Mouse (Mus musculus): ENCODE data around the gene Fes.
"Not testable (repeated sequence)": the region's sequence is repeated elsewhere in the genome, so short reads cannot be mapped to it uniquely, and the experiment has no call there.

Fes gene

DNA sequence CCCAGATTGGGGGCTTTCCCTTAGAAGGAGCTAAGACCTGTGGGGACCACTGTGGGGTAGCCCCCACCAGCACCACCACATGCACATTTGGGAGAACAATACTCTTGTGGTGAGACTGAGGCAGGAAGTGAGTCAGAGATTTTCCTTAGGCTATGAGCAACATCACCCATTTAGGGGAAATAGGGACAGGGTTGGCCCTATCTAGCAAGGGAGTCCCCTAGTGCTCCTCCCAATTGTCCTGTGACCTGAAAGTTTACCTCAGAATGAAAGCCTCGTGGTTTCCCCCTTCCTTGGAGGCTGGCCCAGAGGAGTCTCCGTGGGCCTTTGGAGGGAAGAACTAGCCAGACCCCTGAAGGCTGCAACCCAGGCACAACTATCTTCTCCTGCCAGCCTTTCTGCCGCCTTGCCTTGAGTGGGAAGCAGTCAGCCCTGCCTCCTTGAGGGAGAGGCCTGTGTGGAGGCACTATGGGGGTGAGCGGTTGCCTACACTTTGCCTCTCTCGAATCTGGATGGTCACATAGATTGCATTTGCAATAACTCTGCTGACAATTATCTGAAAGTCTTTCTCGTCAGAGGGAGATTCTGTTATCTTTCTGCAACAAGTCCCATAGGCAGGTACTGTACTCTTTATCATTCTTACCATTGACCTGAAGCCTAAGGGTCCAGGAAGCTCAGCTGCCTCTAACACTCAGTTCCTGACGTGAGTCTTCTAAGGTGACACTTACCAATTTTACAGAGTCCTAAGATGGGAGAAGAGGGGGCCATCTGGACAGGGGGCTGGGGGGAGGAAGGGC lies 16.6 kb upstream of the Fes start:
- DNase-seq, result no peak

DNA sequence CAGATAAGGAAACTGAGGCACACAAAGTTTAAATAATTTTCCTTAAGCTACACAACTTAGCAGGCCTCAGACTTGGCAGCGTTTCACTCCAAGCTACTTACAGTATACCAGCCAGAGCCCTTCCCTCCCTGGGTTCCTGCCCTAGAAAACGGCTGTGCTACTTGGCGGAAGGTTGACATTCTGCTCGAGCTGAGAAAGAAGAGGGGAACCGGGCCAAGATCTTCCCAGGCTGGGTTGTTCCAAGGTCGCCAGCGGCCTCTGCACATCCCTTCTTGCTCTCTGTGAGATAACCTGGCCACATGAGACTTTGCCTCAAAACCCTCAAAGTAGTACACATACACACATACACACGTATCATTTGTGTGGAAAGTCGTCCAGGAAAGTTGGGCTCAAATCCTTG lies 15.8 kb upstream of the Fes start:
- peak; percentile 67 for DNase-seq

DNA sequence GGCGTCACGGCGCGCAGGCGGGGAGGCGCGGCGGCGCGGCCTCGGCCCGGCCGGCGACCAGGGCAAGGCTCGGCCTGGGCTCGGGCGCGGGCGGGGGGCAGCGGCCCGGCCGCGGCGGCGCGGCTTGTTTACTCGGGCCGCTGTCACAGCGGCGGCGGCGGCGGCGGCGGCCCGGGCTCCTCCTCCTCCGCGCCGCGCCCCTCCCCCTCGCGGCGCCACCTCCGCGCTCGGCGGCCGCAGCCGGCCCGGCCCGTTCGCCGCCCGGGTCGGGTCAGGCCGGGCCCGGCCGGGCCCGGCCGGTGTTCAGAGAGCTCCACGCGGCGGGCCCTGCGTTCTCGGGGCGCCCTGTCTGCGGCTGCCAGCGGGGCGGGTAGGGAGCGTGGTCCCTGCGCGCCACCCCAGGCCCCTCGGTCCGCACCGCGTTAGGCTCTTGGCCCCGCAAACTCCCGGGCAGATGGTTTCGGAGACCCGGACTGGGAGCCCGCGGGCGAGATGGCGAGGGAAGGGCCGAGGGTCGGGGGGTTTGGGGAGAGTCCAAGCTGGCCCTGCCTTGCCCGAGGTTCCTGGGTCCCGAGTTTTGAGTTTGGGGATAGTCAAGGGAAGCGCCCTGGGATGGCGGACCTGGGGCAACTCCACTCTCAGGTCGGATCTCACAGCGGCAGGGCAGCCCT lies 15.0 kb upstream of the Fes start:
- DNase-seq, result no peak

DNA sequence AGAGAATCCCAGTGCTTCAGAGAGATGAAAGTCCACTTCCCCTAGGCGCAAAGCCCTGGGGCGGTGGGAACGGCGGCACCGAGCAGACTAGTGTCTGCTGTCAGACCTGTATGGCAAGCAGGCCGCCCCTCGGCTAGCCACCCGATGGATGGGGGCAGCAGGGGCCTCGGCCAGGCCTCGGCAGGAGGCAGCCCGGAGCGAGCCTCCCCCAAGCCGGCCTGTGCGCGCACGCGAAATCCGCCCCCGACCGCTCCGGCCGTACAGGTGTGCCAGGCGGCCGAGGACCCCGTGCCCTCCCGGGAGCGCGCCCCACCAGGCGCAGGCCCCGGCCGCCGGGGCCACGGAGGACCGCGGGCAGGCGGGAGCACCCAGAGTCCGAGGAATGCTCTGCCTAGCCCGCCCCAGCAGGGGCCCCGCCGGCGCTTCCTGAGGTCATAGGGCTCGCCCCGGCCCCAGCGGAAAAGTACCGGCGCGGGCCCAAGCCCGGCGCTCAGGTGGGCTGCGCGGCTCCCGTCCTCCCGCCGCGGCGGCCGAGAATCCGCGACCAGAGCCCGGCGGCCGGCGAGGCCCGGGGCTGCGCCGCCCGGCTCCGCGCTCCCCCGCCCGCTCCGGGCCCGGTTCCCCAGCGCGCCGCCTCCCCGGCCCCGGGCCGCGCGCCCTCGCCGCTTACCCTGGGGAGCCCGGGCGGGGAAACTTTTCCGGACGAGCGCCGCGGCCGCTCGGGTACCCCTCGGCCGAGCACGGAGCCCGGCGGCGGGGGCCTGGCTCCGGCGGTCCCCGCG lies 14.3 kb upstream of the Fes start:
- DNase-seq, result no peak

DNA sequence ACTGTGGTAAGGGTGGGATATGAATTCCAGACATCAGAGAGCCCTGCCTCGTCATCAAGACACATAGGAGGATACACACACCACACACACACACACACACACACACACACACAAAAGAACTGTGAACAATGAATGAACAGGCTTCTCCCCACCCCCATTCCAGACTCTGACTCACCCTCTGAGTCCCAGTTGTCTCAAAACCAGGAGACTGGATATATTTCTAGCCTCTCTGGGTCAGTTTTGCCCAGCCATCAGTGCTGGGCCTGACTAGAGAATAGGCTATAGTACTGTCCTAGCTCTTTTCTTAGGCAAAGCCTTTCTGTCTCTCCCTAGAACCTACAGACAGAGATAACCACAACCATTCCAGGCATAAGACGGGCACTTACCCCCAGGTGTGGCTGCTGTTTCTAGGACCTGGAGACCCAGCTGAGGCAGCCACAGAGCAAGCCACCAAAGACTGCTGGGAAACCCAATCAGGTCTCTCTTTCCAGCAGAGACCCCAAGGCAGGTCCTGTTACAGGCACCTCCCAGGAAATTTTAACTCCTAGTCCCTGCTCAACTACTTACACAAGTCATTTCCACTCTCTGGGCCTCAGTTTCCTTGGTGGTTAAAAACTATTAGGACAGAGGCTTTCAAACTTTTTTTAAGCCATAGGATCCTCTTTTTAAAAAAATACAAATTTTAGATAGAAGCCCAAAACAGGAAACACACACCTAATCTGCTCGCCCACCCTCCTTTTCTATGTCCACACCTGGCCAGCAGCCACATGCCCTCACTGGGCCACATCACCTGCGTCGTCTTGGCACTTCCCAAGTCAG lies 13.5 kb upstream of the Fes start:
- no peak for DNase-seq

DNA sequence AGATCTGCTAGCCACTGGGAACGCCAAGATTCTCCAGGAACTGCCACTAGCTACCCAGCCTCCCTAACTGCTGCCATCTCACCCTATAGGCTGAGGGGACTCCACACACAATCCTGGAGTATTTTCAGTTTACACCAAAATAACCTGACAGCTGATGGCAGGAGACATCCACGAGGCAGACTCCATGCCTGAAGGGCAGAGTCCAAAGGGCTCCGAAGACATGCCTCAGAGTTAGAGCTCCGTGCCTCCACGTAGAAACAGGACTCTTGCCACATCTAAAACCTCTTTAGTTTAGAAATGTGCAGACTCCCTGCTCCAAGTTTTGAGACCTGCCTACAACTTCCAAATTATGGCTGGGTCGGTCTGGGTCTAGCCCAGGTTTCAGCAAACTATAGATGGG lies 12.8 kb upstream of the Fes start:
- DNase-seq, result no peak

DNA sequence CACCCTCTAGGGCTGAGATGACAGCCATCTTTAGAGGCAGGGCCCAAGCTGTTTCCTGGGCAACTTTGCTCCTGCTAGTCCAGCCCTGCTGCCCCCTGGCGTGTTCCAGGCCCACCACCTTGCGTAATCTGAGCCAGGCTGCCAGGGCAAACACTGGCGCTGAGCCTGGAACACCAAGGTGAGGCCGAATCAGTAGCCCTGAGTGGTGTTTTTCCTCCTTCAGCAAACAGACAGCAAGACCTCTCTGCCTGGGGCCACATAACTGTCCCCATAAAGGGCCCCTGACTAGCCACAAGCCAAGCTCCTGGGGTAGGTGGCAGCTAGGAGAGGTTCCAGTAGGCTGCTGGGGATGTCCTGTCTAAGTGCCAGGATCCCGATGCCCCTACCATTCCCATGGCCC lies 12.4 kb upstream of the Fes start:
- DNase-seq, result no peak

DNA sequence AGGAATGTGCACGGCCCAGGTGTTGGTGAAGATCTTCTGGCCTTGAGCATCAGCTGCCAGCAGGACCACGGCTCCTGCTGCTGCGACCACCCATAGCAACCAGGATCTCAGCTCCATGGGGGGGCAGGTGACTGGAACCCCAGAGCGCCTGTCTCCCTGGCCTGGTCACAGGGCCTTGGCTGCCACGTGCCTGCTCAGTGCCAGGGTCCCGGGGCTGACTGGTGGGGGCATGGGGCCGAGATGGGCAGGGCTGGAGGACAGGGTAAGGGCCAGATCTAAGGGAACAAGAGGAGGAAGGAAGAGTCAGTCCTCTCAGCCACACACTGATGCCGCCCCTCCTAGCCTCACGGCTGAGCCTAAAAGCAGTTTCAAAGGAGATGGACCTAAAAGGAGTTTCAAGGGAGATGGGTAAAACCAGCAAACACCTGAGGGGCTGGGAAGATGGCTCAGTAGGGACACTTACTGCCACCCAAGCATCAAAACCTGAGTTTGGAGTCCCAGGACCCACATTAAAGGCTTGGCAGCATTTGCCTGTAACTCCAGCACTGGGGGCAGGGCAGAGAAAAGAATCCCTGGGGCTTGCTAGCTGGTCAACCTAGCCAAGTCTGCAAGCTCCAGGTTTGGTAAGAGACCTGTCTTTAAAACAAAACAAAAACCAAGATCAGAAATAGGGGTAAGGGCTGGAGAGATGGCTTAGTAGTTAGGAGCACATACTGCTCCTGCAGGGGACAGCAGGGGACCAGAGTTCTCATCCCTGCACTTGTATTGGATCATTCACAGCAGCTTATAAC lies 11.1 kb upstream of the Fes start:
- no peak for DNase-seq

DNA sequence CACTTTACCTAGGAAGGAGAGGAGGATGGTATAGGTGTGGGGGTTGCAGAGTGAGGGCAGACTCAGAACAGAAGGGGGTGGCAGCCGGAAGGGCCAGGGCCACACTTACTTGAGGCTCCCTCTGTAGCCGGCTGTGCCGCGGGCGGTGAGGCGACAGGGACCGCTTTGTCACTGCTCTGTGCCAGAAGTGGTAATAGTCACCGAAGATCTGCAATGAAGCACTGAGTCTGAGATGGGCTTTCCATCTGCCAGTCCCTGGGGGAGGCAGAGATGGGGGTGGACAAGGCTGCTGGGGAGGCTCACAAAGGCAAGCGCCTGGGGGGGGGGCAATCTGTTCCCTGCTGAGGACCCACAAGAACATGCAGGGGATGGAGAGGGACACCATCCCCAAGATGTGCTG lies 10.2 kb upstream of the Fes start:
- DNase-seq, result peak; percentile 59

DNA sequence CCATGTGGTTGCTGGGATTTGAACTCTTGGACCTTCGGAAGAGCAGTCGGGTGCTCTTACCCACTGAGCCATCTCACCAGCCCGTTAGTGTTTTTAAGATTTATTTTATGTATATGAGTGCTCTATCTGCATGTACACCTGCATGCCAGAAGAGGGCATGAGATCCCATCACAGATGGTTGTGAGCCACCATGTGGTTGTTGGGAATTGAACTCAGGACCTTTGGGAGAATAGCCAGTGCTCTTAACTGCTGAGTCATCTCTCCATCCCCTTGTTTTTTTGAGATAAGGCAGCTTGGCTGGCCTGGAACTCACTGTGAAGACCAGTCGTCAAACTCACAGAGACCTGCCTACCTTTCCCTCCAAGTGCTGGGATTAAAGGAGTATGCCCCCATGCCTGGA lies 8.7 kb upstream of the Fes start:
- DNase-seq, result not testable (repeated sequence)

DNA sequence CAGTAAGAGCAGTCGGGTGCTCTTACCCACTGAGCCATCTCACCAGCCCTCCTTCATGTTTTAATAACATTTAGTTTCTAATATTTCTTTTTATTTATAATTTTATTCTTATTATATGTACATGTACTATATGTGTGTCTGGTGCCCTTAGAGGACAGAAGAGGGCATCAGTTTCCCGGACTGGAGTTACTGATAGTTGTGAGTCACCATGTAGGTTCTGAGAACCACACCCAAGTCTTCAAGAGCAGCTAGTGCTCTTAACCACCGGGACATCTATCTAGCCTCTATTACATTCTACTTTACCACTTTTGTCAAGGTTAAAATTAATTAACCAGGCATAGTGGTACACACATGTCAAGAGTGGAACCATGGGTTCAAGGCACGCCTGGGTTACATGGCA lies 6.9 kb upstream of the Fes start:
- DNase-seq, result no peak

DNA sequence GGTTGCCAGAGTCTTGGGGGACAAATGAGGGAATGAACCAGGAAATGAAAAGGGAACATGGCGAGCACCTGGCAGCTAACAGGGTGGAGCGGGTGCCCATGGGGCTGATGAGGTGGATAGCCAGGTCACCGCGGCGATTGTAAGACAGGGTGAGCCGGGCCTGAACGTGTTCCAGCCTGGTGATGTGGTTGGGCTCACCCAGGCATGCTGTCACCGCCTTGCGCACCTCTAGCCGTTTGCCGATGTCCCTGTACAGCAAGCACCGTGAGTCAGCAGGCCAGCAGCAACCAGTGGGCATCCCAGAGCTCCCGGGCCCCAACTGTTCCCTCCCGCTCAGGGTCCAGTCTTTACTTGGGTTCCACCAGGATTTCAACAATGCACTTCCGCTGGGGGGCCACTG lies 4.4 kb upstream of the Fes start:
- DNase-seq, result no peak

DNA sequence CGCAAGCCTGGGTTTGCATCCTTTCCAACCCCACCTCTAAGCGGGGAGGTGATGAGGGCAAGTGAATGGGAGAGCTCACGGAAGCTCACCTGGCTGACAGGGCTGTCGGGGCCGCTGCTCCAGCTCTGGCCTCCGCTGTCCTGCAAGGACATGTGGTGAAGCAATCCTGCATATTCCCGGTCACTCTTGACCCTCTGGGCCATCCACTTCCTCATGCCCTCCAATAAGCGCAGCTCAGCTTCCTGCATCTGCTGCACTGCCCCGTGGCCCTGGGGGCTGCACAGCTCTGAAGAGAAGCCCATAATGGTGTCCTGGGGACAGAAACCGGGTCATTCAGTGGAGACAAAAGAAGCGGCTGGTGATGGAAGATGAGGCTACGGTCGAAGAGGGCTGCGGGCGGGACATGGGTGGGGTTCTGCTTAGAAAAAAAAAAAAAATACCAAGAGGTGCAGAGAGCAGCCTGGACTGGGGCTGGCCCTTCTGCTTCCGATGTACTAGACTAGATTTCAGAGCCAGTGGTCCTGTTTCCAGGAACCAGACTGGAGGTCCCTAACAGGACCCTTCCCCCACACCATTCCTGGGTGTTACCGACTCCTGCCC lies 613 bp downstream of the Fes start:
- DNase-seq, result no peak

DNA sequence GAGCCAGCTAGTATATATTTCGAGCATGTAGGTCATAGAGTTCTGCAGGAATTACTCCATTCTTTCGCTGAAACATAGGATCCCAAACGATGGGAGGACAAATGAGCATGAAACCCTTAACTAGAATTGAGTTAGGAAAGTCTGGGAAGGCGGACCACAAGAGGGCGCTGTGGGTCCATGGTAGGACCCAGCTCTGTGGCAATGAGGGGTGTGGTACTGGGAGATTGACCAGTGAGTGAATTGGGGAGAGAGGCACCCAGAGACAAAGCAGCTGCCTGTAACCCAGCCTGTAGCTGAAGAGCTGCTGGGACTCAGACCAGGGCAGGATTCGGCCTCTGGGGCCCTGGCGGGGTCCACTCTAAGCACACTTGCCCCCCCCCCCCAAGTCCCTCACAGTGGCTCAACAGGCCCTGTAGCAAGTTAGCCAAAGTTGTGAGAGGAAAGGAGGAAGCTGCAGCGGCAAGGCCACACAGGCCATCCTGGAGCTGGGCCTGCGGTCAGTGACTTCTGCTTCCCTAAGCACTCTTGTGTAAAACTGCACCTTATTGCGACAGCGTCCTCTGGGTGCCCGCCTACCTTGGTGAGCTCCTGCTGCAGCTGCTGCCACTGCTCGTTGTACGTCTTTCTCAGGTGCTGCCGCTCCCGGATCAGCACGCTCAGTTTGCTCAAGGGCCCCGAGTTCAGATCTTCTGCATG lies 1.4 kb downstream of the Fes start:
- DNase-seq, result peak; percentile 87

DNA sequence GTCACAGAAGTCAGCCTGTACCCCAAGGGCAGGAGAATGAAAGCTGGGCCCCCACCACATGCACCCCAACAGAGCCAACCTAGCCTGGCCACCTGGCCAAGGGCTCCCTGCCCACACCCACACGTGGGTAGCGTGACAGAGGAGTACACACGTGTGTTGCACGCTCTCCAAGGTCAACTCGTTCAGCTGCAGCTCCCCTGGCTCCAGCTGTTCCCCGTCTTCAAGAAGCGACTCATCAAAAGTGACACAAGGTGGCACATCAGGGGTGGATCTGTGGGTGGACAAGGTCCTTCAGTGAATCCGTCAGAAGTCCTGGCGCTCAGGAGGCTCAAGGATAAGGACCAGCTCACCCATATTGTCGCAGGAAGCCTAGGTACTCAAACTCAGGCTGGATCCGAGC lies 4.8 kb downstream of the Fes start:
- no peak for DNase-seq

DNA sequence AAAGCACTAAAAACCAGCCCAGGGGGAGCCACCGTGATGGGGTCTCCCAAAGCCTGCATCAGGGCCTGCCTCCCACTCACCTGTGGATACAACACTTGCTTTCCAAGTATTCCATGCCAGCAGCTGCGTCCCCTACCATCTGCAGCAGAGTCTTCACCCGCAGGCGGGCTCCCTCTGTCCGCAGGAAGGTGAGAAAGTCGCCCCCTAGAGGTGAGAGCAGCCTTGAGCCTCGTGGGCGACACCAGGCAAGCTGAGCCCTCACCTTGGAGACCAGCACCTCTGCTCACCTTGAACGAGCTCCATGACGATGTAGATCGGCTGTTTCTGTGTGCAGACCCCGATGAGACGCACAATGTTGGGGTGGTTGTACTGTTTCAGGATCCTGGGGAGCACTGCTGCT lies 8.2 kb downstream of the Fes start:
- no peak for DNase-seq

DNA sequence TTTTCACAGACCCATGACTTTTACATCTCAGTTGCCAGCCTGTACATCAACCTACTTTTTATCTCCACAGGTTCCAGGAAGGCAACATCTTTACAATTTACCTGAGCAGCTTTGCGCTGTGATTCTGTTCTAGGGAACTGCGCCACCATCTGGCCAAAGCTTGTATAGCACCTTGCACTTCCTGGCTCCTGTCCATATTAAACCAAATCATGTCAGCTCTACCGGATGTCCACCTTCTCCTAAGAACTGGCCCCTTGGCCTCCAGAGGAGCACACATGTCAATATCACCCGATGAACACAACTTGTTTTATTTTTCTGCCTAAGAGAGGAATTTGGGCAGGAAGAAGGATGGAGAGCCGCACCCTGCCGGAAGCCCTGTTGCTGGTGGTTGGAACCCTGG lies 10.3 kb downstream of the Fes start:
- no peak for DNase-seq

DNA sequence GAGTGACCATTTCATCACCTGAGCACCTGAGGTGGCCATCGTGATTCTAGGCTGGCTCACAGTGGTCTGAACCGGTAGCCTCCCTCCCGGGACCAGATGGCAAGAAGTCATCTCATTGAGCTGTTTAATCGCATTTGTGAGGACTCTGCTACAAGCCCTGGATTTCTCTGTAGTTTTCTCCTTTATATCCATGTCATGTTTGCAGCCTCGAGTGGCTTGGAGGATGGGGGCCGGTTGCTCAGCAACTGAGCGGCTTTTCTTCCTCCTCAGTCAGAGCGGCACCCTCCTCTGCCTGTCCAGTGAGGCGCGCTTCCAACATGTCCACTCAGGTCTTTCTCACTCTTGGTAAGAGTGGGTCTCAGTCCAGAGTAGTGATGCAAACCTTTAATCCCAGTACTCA lies 11.6 kb downstream of the Fes start:
- no peak for DNase-seq

DNA sequence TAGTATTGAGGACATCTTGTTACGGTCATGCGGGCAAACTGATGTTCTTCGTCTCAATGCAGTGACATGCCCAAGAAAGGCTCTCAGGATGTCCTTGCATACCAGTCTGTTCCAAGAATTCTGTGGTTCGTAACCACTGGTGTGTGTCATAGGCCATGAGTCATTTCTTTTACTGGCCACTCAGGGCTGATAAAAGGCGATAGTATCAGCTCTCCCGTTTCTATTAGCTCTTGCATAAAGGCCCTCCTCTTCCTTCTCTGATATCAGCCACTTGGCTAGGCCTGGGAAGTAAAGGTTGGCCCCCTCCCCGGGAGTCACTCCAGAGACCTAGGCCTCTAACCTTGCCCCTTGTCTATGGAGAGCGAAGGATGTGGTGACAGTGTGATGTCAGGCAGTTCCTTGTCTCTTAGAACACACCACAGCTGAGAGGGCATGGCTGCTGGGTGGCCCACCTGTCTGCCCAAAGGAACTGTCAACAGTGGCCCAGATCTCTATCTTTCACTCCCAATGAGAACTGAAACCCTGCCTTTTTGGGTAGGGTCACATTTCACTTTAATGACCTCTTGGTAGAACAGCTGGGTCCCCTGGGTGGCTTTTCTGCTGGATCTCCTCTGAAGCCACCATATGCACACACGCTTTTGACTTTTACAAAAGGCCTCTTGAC lies 12.2 kb downstream of the Fes start:
- DNase-seq, result no peak

DNA sequence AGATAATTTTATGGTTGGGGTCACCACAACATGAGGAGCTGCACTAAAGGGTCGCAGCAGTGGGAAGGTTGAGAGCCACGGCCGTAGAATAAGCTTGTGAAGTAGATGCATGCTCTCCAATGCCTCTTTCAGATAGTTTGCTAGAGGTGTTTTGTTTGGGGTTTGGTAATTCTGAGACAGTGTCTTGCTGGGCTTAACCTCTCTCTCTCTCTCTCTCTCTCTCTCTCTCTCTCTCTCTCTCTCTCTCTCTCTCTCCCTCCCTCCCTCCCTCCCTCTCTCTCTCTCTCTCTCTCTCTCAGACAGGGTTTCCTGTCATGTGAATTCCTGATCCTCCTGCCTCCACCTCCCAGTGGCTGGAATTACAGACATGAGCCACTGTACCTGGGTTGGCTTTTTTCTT lies 13.0 kb downstream of the Fes start:
- DNase-seq, result no peak

DNA sequence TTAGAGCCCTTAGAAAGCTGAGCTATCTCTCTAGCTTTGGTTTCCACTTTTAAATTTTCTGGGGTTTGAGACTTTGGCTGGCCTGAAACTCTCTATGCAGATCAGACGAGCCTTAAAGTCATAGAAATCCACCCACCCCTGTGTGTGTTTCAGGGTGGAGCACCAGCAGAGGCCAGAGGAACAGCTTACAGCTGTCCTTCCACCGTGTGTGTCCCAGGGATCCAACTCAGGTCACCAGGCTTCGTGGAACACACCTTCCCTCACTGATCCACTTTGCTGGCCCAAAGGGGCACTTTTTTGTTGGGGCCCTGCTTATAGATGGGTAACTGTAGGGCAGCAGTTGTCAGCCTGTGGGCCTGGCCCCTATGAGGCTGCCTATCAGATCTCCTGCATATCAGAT lies 13.5 kb downstream of the Fes start:
- no peak for DNase-seq

All from layer of hippocampus, adult 9-11 months (tissue).